Mouse (Mus musculus) gastrocnemius, postnatal 14 days (tissue): Measurements from ENCODE around the gene Wnk3. TPM values are rescaled to one million over a fixed set of nuclear protein-coding genes. Genes with fewer than 3 reads are reported as not detected.
"Not testable (repeated sequence)": the region's sequence is repeated elsewhere in the genome, so short reads cannot be mapped to it uniquely, and the experiment has no call there.

ENCODE experiments used
- DNase-seq: peaks from one replicate; pipeline ENCODE4 v3.0.0; 2021; ENCODE audit warnings: mixed read lengths
- intact Hi-C: fragments of 180-260 bp; cut with DNase I; formaldehyde crosslinking; loops from one replicate; pipeline ENCODE4 v1.15.1; 2025; ENCODE audit warnings: low total_unique reads
- long read RNA-seq, 2 experiments: library from polyadenylated mRNA; stranded (forward); transcript quantifications; one replicate each; pipeline ENCODE4 v2.0.0; 2021
- total RNA-seq, 2 experiments: library from RNA; stranded (reverse); gene quantifications; 2 replicates each; pipeline ENCODE4 v1.2.3; 2021

The Wnk3 gene
- total RNA-seq, result under 1 TPM; 0.55 to 0.98 TPM
- long read RNA-seq, experiment 1, result 0 reads
- long read RNA-seq, experiment 2, partial matches to known transcripts, result 0 of 1 reads
- long read RNA-seq, experiment 2, other reads (novel, unspliced or antisense), result 1 of 1 reads

DNA sequence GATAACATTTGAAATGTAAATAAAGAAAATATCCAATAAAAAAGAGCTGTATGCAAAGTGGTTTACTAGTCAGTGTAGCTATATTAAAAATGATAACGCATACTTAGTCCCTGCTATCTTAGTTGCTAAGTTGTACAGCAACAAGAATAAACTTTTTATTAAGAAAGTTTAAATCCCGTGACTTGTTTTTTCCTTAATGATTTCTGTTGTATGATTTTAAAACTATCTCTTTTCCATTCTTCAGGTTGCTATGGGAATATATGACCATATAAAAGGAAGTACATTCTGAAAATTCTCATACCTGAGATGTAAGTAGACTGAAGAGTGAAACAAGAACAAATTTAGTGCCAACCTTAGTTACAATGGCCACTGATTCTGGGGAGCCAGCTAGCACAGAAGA, at the start of gene Wnk3:
Gene Wnk3, plus strand, starts transcription at position 301 of the 400 bp plus-strand sequence.
- DNase-seq, result no peak
- intact Hi-C loops, result no loop called here

DNA sequence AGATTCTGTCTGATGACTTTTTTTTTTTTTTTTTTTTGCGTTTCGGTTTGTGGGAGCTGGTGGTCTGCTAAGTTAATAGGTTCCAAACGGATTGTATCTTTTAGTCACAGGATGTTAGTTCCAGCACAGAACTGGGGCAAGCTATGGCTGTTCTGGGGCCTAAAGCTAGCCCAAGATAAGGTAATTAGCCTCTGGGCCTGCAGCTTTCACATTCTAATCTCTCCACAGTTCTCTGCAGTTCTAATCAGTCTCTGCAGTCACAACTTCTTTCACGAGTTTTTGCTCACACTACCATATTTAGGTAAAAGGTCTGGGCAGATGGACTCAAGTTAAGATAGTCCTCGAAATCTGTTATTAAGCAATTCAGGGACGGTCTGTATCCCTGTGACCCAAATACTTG, 39.5 kb upstream of the Wnk3 start:
- no peak for DNase-seq
- intact Hi-C loops, result no loop called here

DNA sequence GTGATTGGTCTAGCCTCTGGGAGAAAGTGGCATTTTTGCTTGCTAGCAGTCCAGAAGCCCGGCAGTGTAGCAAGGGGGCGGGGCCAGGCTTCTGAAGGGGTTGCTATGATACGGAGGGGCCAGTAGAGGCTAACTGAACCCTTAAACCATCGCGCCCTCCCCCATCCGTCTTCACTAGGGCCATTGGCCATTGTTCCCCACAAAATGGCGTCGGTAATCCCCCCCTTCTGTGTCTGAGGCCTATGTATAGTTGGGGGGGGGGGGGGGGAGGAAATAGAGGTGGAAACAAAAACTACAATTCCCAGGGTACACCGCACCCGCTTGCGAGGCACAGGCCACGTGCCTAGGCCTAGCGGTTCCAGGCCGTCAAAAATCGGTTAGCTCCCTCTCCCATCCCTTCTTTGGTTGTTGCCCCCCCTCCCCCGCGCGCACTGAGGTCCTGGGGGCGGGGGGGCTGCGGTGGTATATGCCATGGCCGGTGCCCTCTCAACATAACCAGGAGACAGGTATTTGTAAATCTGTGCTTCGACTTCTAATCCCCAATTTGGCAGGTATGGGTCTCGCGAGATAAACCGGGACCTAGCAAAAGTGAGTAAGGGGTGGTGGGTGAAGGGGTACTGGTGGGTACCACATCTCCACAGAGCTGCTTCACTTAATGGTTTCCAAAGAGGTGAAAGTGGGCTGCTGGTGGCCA, 29.3 kb upstream of the Wnk3 start:
- peak; percentile 37 for DNase-seq
- intact Hi-C loops, result no loop called here

GRCm38 (mm10) chrX:151169261-151169961, 28.5 kb upstream of the Wnk3 start:
- peak; percentile 56 for DNase-seq
- intact Hi-C loops, result no loop called here

GRCm38 (mm10) chrX:151173134-151173533, 24.7 kb upstream of the Wnk3 start:
- DNase-seq, intact Hi-C loops: not testable (repeated sequence)

GRCm38 (mm10) chrX:151298329-151298728, 100.5 kb downstream of the Wnk3 start:
- intact Hi-C loops, result no loop called here
- no peak for DNase-seq

GRCm38 (mm10) chrX:151313732-151314131, 115.9 kb downstream of the Wnk3 start:
- DNase-seq, result no peak
- intact Hi-C loops, result no loop called here

DNA sequence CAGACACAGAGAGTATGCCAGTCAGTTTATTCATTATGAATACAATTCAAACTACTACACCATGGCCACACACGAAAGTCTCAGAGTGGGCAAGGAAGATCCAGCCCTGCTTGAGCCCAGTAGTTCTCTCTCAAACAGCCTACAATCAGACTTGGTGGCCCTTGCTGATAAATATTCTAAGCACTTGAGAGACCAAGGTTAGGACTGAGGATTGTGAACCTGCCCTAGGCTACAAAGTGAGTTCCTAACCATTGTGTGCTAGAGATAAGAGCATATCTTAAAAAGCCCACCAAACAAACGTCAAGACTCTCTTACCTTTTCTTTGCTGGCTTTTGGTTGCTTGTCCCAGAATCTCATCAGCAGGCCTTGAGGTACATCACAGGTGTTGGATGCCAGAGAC, 135.7 kb downstream of the Wnk3 start:
- intact Hi-C loops, result no loop called here
- no peak for DNase-seq

DNA sequence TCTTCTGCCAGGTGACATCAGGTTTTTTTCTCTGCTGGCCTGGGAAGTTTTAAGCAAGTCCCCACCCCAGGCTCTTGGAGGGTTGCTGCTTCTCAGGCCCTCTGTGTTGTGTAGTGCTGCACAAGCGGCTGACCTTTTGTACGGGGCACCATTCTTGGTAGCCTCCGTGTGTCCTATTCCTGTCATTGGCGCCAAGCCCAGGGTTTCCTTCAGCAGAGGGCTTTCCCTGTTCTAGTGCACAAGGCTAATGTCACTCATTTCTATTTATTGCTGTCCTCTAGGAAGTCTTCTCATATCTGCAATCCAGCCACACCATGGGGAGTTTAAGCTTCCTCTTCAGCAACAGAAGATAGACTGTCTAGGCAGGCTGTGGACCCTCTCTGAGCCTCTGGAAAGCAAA, 139.9 kb downstream of the Wnk3 start:
- peak; percentile 67 for DNase-seq
- intact Hi-C loops, result no loop called here

DNA sequence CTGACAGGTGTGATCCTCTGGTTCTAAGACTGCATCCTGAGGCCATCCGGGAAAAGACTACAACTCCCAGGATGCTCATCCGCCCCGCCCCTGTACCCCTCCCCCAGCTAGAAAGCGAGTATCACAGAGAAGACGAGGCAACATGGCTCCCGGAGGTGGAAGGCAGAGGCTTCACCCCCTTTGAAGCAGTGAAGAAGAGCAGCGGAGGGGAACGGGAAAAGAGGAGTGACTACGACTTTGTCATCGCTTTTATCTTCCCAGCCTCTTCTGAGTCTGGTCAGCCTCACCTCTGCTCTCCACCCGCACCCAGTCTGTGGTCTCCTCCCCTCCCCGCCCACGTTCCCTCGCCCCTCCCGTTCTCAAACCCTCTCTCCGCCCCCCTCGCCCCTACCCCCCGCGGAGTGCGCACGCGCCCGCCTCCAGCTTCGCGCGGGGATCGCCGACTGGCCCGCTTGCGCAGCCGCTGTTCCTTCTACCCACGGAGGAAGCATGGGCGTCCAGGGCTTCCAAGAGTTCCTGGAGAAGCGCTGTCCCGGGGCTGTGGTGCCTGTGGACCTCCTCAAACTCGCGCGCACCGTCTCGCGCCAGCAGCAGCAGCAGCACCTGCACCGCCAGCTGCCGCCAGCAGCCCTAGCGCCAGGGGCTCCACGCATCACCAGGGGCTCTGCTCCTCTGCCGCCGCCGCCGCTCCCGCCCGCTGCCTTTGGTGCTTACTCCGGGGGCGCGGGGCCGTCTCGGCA, 146.1 kb downstream of the Wnk3 start, which contains the start of gene Fam120c:
Gene Fam120c, plus strand, starts transcription at position 415 of the 740 bp plus-strand sequence.
- intact Hi-C loops, result no loop called here
- DNase-seq, result peak; percentile 85

DNA sequence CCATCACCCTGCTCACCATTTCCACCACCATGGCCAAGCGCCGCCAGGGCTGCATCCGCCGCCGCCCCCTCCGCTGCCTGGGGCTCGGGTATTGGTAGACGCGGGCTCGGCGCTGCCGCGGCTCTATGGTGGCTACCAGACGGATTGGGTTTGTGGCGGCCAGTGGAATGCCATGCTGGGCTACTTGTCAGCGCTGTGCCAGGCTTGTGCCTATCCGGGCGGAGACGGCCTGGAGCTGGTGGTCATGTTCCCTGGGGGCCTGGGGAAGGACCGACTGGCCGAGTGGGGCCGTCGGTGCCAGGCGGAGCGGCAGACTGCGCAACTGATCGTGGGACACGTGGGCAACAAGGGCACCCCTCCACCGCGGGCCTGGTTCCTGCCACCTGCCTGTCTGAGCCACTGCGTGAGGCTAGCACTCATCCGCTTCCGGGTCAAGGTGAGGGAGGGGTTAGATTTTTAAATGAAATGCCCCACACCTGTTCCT, 146.7 kb downstream of the Wnk3 start:
- DNase-seq, result peak; percentile 52
- intact Hi-C loops, result no loop called here

DNA sequence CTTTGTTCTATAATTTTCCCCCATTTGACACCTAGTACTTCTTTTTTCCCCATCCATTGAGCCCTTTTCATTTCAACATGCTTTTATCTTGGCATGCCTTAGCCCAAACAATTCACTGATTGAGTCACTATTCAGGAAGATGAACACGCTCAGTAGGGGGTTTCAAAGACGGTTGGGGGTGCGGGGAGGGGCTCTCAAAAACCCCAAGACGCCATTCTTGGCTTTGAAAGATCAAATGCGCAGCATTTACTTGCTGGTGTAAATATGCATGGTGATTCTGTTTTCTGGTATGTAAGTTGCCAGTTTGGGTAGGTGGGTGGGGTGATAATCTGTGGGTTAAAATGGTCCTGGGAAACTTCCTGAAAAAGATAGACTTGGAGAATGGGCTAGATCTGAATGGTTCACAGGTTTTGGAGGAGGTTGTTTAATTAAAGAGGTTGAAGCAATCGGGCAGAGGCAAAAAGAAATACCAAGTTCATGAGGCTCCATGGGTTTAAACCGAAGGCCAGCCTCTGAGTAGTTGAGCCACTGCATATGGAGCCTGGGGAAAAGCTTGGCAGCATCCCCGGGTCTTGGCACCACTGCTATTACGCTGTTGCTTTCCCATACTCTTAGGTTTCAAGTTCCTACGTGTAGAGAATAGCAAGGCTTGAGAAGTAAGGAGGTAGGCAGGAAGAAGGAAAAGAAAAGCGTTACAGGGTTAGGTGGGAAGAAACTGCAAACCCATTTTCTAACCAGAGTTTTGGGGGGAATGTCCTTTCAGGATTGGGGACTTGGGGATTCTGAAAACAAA, 147.7 kb downstream of the Wnk3 start:
- intact Hi-C loops, result no loop called here
- DNase-seq, result peak; percentile 5

DNA sequence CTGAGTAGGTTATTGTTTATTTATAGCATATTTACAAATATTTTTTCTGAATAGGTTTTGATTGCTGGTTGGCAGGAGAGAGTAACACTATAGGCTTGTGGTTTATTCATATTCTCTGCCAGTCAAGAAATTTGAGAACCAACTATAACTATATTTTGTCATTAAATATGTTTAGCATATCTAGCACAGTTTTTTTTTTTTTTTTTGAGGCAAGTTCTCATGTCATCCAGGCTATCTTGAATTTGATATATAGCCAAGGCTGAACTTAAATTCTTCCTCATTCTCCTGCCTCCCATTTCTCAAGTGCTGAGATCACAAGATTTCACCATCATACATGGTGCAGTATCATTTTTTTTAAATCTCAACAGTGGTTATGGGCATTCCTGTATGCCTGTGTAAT, 149.4 kb downstream of the Wnk3 start:
- intact Hi-C loops, result no loop called here
- no peak for DNase-seq

- intact Hi-C loops, result no loop called here
- no peak for DNase-seq
These were observed 151.4 kb downstream of the Wnk3 start for GRCm38 (mm10) chrX:151349322-151349721.

Other genes starting within 250 kb of the Wnk3 start
- 10 to 100 TPM; 32.9 to 35.0 TPM for gene Gnl3l, start 180.8 kb upstream of the Wnk3 start, total RNA-seq
- 1 to 10 TPM; 4.7 to 5.6 TPM for gene Fgd1, start 151.9 kb upstream of the Wnk3 start, total RNA-seq
- gene Tsr2, start 101.5 kb upstream of the Wnk3 start, total RNA-seq, result 1 to 10 TPM; 8.7 to 9.7 TPM
- 10 to 100 TPM; 15.0 to 17.4 TPM for gene Fam120c, start 146.1 kb downstream of the Wnk3 start, total RNA-seq